Mouse (Mus musculus): ENCODE results near the gene Was. TPM values are rescaled to one million over a fixed set of nuclear protein-coding genes. Genes with fewer than 3 reads are reported as not detected.
A peak's percentile ranks its signal among the peaks of the same experiment; 100 is the strongest.
"Not testable (repeated sequence)": the region's sequence is repeated elsewhere in the genome, so short reads cannot be mapped to it uniquely, and the experiment has no call there.

The Was gene
- polyA plus RNA-seq, 1 experiment from 2014 or later, result 2.9 TPM

DNA sequence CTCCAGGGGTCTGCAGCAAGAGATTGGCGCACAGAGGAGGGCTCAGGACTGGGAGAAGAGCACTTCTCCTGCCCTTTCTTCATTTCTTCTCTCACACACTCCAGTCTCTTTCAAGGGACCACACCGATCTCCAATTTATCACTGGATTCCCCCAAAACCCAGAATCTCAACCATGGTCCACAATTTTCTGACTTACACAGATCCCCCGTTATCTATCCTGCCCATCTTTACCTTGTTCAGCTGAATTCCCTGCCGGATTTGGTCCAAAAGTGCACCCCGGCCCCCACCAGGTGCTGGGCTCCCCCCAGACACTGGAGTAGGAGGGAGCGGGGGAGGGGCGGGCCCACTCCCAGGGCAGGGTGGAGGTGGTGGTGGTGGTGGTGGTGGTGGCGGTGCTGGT lies 4.7 kb downstream of the Was start:
- Histone ChIP-seq H3K4me2 (ENCODE audit: low read depth, low read length) (no peak overlapping the region), H3K27me3 (ENCODE audit: insufficient read depth, low read length) (no peaks in the 10 kb centered on the region), H3K27ac (ENCODE audit: low read depth) (no peak overlapping the region), H3K9ac (replicated peaks) (no peak overlapping the region), H3K36me3 (replicated peaks; ENCODE audit: insufficient read depth, low read length) (no peaks in the 10 kb centered on the region), H3K9me3 (ENCODE audit: low read length) (no peaks in the 10 kb centered on the region), H3K4me1 (ENCODE audit: insufficient read depth) (no peaks in the 10 kb centered on the region), H3K4me3 (ENCODE audit: low read depth, low read length) (no peak overlapping the region)
- no peak for DNase-seq
- no peak for TF ChIP-seq EP300 (IDR thresholded peaks at IDR 0.05; ENCODE audit: low read depth)
- no peak for TF ChIP-seq CTCF (IDR thresholded peaks at IDR 0.05; ENCODE audit: low read depth)
- WGBS (ENCODE audit: insufficient replicate concordance), result 84% methylated on average over 7 of the region's 8 CpGs
- ATAC-seq, result no peak

DNA sequence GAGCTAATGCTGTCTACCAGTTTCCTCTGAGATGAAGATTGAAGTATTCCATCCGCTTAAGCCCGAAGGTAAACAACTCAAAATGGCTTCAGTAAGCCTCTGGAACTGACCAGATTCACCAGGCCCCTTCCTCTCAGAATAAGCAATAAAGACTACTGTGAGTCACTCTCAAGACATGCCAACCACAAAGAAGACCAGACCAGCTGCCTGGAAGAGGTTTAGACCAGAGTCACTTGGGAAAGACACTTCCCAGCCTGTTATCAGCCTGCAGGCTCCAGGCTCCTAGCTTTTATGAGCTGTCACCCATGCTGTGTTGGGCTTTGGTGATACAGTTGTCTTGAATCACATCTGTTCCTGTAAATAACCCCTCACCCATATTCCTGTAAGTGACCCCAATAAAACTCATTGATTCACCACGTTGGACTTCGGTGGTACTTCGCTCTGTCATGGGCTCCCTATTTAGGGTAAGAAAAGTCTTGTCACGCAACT lies 5.5 kb downstream of the Was start:
- ATAC-seq (no peak), DNase-seq (no peak)
- no peak for TF ChIP-seq CTCF (IDR thresholded peaks at IDR 0.05; ENCODE audit: low read depth)
- no peak overlapping the region for H3K4me3 ChIP-seq (ENCODE audit: low read depth, low read length)
- no peaks in the 10 kb centered on the region for H3K9me3 ChIP-seq (ENCODE audit: low read length)
- no peaks in the 10 kb centered on the region for H3K27me3 ChIP-seq (ENCODE audit: insufficient read depth, low read length)
- no peaks in the 10 kb centered on the region for H3K36me3 ChIP-seq (replicated peaks; ENCODE audit: insufficient read depth, low read length)
- no peak overlapping the region for H3K9ac ChIP-seq (replicated peaks)
- H3K4me2 ChIP-seq (ENCODE audit: low read depth, low read length), result no peak overlapping the region
- no peaks in the 10 kb centered on the region for H3K4me1 ChIP-seq (ENCODE audit: insufficient read depth)
- no peak overlapping the region for H3K27ac ChIP-seq (ENCODE audit: low read depth)
- 86% methylated on average over 6 of the region's 6 CpGs for WGBS (ENCODE audit: insufficient replicate concordance)

DNA sequence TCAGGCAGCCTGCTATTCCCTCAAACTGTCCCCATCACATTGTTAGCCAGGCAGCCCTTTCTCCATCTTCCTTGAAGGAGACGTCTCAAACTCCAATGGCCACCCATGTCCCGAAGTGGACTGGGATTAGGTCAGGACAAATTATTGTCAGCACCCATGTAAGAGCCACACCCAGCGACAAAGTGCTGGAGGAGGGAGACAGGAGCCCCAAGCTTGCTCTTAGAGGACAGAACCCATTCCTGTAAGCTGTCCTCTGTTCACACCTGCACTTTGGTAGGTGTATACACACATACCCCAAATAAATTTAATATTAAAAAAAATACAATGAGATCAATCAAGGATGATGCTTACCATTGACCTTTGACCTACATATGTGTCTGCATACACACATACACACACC lies 15.2 kb downstream of the Was start:
- peak overlapping the region; percentile 48; the same call in 1 of the 2 replicates for H3K9ac ChIP-seq (replicated peaks)

DNA sequence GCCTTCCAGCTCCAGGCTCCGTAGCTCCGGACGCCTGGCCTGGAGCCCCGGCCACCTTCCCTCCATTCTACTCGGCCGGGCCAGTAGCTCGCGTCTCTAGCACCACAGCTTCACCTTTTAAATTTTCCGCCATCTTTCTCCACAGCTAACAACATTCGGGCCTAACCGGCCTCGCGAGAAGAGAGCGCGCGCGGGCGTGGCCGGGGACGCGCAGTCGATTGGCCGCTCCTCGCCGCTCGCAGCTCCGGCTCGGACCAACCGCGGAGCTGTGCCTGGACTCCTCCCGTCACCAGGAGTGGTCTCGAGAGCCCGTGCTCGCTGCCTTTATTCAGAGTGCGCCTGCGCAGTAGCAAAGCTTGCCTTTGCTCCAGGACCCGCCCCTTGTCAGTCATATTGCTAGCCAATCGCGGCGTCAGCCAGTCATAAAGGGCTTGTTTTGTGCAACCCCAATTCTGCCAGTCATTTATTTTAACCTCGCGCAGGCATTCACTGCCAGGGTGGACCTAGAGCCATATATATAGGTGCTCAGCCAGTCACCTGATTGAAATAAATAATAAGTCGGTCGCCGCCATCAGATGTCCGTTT lies 15.8 kb downstream of the Was start, which contains the start of gene Suv39h1:
Suv39h1 (minus strand) TSS at position 331 of the 585 bp plus-strand sequence.
- H3K27ac ChIP-seq (ENCODE audit: low read depth), result peak within 1 kb of the TSS; percentile 90
- peaks cover 6% of the 10 kb centered on the region; the same call in 1 of the 2 replicates for H3K36me3 ChIP-seq (replicated peaks; ENCODE audit: insufficient read depth, low read length)
- peak within 1 kb of the TSS; percentile 75 for H3K4me3 ChIP-seq (ENCODE audit: low read depth, low read length)
- no peaks in the 10 kb centered on the region for H3K9me3 ChIP-seq (ENCODE audit: low read length)
- H3K4me2 ChIP-seq (ENCODE audit: low read depth, low read length), result peak within 1 kb of the TSS; percentile 75
- 17% methylated on average over 44 of the region's 46 CpGs for WGBS (ENCODE audit: insufficient replicate concordance)
- H3K9ac ChIP-seq (replicated peaks), result peak within 1 kb of the TSS; percentile 79
- DNase-seq, result peak; percentile 91
- peak; percentile 99 for ATAC-seq
- H3K4me1 ChIP-seq (ENCODE audit: insufficient read depth), result no peaks in the 10 kb centered on the region
- no peaks in the 10 kb centered on the region for H3K27me3 ChIP-seq (ENCODE audit: insufficient read depth, low read length)
- TF ChIP-seq CTCF (IDR thresholded peaks at IDR 0.05; ENCODE audit: low read depth) (no peak), EP300 (IDR thresholded peaks at IDR 0.05; ENCODE audit: low read depth) (no peak)

More for the DNA sequence above, 15.2 kb downstream of the Was start:
- Histone ChIP-seq H3K27ac (ENCODE audit: low read depth) (peak overlapping the region; percentile 77), H3K9me3 (ENCODE audit: low read length) (no peaks in the 10 kb centered on the region), H3K4me2 (ENCODE audit: low read depth, low read length) (peak overlapping the region; percentile 75), H3K36me3 (replicated peaks; ENCODE audit: insufficient read depth, low read length) (peaks cover 6% of the 10 kb centered on the region; the same call in 1 of the 2 replicates), H3K4me3 (ENCODE audit: low read depth, low read length) (peak overlapping the region; percentile 75), H3K27me3 (ENCODE audit: insufficient read depth, low read length) (no peaks in the 10 kb centered on the region), H3K4me1 (ENCODE audit: insufficient read depth) (no peaks in the 10 kb centered on the region)
- DNase-seq (no peak), ATAC-seq (0 out of 2 replicates have a peak, but pooled peaks have one; percentile 1)
- TF ChIP-seq CTCF (IDR thresholded peaks at IDR 0.05; ENCODE audit: low read depth), result no peak
- TF ChIP-seq EP300 (IDR thresholded peaks at IDR 0.05; ENCODE audit: low read depth), result no peak
- 40% methylated on average over 3 of the region's 3 CpGs for WGBS (ENCODE audit: insufficient replicate concordance)

DNA sequence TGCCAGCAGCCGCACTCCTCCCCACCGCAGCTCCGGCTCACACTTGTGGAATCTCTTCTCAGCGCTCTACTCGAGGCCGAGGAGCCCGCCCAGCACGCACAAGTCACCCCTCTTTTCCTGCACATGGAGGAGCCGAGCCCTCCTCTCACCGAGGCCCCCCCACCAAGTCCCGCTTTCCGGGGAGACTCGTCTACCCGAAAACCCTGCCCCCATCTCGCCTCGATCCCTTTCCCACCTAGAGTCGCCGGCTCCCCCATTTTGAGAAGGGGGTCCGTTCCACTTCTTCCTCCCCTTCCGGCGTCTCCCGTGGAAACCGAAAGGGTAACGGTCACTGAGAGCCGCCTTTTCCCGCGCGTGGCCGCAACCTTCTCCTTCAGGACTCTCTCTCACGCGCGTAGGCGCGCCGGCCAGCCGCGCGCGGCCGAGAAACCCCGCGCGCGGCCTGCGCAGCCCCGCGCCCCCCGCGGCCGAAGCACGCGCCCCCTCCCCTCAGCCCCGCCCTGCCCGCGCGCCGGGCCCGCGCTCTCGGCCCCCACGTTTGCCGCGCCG lies 16.3 kb downstream of the Was start:
- WGBS (ENCODE audit: insufficient replicate concordance), result 14% methylated on average over 36 of the region's 64 CpGs
- DNase-seq (peak; percentile 44), ATAC-seq (no peak; the same call in 1 of the 2 replicates)
- H3K27ac ChIP-seq (ENCODE audit: low read depth), result peak overlapping the region; percentile 90
- no peaks in the 10 kb centered on the region for H3K9me3 ChIP-seq (ENCODE audit: low read length)
- peak overlapping the region; percentile 79 for H3K9ac ChIP-seq (replicated peaks)
- TF ChIP-seq CTCF (IDR thresholded peaks at IDR 0.05; ENCODE audit: low read depth), result no peak
- TF ChIP-seq EP300 (IDR thresholded peaks at IDR 0.05; ENCODE audit: low read depth), result no peak
- H3K36me3 ChIP-seq (replicated peaks; ENCODE audit: insufficient read depth, low read length), result peaks cover 8% of the 10 kb centered on the region; the same call in 1 of the 2 replicates
- H3K4me2 ChIP-seq (ENCODE audit: low read depth, low read length), result peak overlapping the region; percentile 74
- H3K4me1 ChIP-seq (ENCODE audit: insufficient read depth), result no peaks in the 10 kb centered on the region
- no peaks in the 10 kb centered on the region for H3K27me3 ChIP-seq (ENCODE audit: insufficient read depth, low read length)
- H3K4me3 ChIP-seq (ENCODE audit: low read depth, low read length), result peak overlapping the region; percentile 75

DNA sequence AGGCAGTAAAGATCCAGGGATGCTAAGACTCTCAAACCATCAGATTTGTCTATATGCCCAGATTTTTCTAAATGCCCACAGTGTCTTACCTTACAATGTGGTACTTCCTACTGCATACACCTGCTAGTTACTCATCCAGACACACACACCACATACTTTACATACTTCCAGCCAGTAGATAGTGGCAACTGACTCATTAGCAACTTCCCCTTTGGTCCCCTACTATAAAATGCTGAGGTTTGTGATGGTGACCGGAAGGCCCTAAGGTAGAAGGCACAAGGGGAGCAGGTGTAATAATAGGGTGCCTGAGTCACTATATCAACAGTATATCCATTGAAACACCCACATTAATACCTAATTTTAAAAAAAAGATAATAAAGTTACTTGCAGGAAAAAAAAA lies 21.1 kb downstream of the Was start:
- peaks cover 13% of the 10 kb centered on the region; the same call in 1 of the 2 replicates for H3K36me3 ChIP-seq (replicated peaks; ENCODE audit: insufficient read depth, low read length)
- ATAC-seq, result no peak
- TF ChIP-seq EP300 (IDR thresholded peaks at IDR 0.05; ENCODE audit: low read depth) (no peak), CTCF (IDR thresholded peaks at IDR 0.05; ENCODE audit: low read depth) (no peak)

DNA sequence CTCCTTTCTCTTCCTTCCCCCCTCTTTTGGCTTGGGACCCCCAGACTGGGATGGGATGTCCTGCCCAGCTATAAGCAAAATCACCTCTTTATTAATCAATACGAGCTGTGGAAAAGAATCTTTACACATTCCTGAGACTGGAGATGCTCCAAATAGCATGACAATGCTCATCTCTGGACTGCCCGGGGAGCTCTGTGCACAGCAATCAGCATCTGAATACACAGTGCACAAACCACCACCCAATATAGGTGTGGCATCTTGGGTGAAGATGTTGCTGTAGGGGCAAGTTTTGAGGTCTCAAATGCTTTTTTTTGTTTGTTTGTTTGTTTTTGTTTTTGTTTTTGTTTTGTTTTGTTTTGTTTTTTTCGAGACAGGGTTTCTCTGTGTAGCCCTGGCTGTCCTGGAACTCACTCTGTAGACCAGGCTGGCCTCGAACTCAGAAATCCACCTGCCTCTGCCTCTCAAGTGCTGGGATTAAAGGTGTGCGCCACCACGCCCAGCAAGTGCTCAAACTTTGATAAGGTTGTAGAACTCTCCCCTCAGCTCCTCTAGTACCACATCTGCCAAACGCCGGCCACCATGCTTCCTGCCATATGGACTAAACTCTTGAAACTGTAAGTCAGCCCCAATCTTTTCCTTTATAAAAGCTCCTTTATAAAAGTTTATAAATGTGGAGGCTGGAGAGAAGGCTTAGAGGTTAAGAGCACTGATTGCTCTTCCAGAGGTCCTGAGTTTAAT lies 39.1 kb downstream of the Was start:
- not testable (repeated sequence) for H3K4me2 ChIP-seq (ENCODE audit: low read depth, low read length); ATAC-seq

More for the DNA sequence above, 21.1 kb downstream of the Was start:
- WGBS (ENCODE audit: insufficient replicate concordance), result 84% methylated on average over 1 of the region's 1 CpGs
- no peaks in the 10 kb centered on the region for H3K27me3 ChIP-seq (ENCODE audit: insufficient read depth, low read length)
- H3K9me3 ChIP-seq (ENCODE audit: low read length), result no peaks in the 10 kb centered on the region
- no peak overlapping the region for H3K9ac ChIP-seq (replicated peaks)
- no peak overlapping the region for H3K27ac ChIP-seq (ENCODE audit: low read depth)
- H3K4me2 ChIP-seq (ENCODE audit: low read depth, low read length), result no peak overlapping the region
- H3K4me3 ChIP-seq (ENCODE audit: low read depth, low read length), result no peak overlapping the region
- DNase-seq, result no peak
- no peaks in the 10 kb centered on the region for H3K4me1 ChIP-seq (ENCODE audit: insufficient read depth)

More for the DNA sequence above, 39.1 kb downstream of the Was start:
- H3K27me3 ChIP-seq (ENCODE audit: insufficient read depth, low read length); H3K9me3 ChIP-seq (ENCODE audit: low read length); H3K9ac ChIP-seq (replicated peaks); H3K36me3 ChIP-seq (replicated peaks; ENCODE audit: insufficient read depth, low read length); H3K27ac ChIP-seq (ENCODE audit: low read depth); DNase-seq; H3K4me3 ChIP-seq (ENCODE audit: low read depth, low read length); H3K4me1 ChIP-seq (ENCODE audit: insufficient read depth): not testable (repeated sequence)
- WGBS (ENCODE audit: insufficient replicate concordance), result 72% methylated on average over 7 of the region's 8 CpGs
